Mouse (Mus musculus): ENCODE measurements around the gene Cyp2d11. TPM values are rescaled to one million over a fixed set of nuclear protein-coding genes. Genes with fewer than 3 reads are reported as not detected.

The Cyp2d11 gene
- polyA plus RNA-seq (2014; fragmentation: Illumina TruSeq; extraction: RNeasy Lipid Tissue Mini Kit (QIAGEN cat#74804); ENCODE audit: low read depth, low replicate concordance) = not detected

GRCm38 (mm10) chr15:82393922-82394321, at the start of gene Cyp2d11:
Gene Cyp2d11, minus strand, starts transcription at chr15:82394022.

GRCm38 (mm10) chr15:82433137-82433536, 39.3 kb upstream of the Cyp2d11 start, which contains the start of gene Cyp2d9:
Gene Cyp2d9, plus strand, starts transcription at chr15:82433437.

GRCm38 (mm10) chr15:82406981-82407380, 13.2 kb upstream of the Cyp2d11 start, which contains the start of gene Cyp2d10:
Gene Cyp2d10, minus strand, starts transcription at chr15:82407195.

GRCm38 (mm10) chr15:82379871-82380713, 13.7 kb downstream of the Cyp2d11 start, which contains the start of gene Cyp2d22:
Gene Cyp2d22, minus strand, starts transcription at chr15:82380260.

DNA sequence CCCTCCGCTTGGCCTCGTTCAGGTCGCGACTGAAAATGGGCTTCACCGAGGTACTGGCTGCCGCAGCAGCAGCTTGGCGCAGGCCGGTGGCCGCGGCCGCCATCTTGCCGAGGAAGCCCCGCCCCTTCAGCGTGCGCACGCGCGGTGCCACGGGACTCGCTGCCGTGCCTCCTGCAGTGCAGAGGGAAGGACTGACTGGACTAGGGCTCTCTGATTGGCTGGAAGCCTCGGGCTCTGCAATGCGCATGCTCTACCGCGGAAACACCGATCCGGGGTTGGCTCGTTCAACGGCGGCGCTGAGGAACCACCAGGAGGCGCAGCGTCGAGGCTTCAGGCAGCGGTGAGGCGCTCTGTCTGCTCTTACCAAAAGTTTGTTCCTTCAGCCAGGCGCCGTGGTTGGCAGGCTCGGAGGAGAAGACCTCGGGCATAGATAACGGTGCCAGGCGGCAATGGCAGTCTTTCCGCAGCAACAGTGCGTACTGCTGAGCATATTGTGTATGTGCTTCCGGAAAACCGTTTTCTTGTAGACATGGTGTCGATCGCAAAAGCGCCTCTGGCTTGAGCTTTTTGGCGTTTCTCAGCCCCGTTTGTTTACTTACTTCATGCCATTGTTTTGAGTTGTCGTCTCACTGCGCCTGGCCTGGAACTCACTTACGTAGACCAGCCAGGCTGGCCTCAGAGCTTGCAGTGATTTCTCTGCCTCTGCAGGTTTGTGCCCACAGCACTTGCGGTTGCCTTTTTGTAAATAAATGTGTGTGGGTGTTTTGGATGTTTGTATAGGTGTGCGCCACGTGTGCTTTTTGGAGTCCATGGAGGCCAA, 39.5 kb downstream of the Cyp2d11 start, which contains the start of gene Ndufa6:
TSS of gene Ndufa6 (minus strand) at position 197 of the 820 bp plus-strand sequence.

Other genes starting within 250 kb of the Cyp2d11 start
- 19.9 TPM for gene Srebf2, start 246.8 kb downstream of the Cyp2d11 start, polyA plus RNA-seq (2014; fragmentation: Illumina TruSeq; extraction: RNeasy Lipid Tissue Mini Kit (QIAGEN cat#74804); ENCODE audit: low read depth, low replicate concordance)
- not detected for gene Shisa8, start 181.2 kb downstream of the Cyp2d11 start, polyA plus RNA-seq (2014; fragmentation: Illumina TruSeq; extraction: RNeasy Lipid Tissue Mini Kit (QIAGEN cat#74804); ENCODE audit: low read depth, low replicate concordance)
- 3.3 TPM for gene Tnfrsf13c, start 169.7 kb downstream of the Cyp2d11 start, polyA plus RNA-seq (2014; fragmentation: Illumina TruSeq; extraction: RNeasy Lipid Tissue Mini Kit (QIAGEN cat#74804); ENCODE audit: low read depth, low replicate concordance)
- gene Cenpm, start 149.3 kb downstream of the Cyp2d11 start, polyA plus RNA-seq (2014; fragmentation: Illumina TruSeq; extraction: RNeasy Lipid Tissue Mini Kit (QIAGEN cat#74804); ENCODE audit: low read depth, low replicate concordance) = not detected
- gene 1500009C09Rik, start 141.6 kb downstream of the Cyp2d11 start, polyA plus RNA-seq (2014; fragmentation: Illumina TruSeq; extraction: RNeasy Lipid Tissue Mini Kit (QIAGEN cat#74804); ENCODE audit: low read depth, low replicate concordance) = not detected
- 1.4 TPM for gene Sept3, start 119.1 kb downstream of the Cyp2d11 start, polyA plus RNA-seq (2014; fragmentation: Illumina TruSeq; extraction: RNeasy Lipid Tissue Mini Kit (QIAGEN cat#74804); ENCODE audit: low read depth, low replicate concordance)
- gene Wbp2nl, start 95.1 kb downstream of the Cyp2d11 start, polyA plus RNA-seq (2014; fragmentation: Illumina TruSeq; extraction: RNeasy Lipid Tissue Mini Kit (QIAGEN cat#74804); ENCODE audit: low read depth, low replicate concordance) = not detected
- gene Naga, start 55.1 kb downstream of the Cyp2d11 start, polyA plus RNA-seq (2014; fragmentation: Illumina TruSeq; extraction: RNeasy Lipid Tissue Mini Kit (QIAGEN cat#74804); ENCODE audit: low read depth, low replicate concordance) = 40.5 TPM
- 0.76 TPM for gene Pheta2, start 55.1 kb downstream of the Cyp2d11 start, polyA plus RNA-seq (2014; fragmentation: Illumina TruSeq; extraction: RNeasy Lipid Tissue Mini Kit (QIAGEN cat#74804); ENCODE audit: low read depth, low replicate concordance)
- 58.1 TPM for gene Smdt1, start 55.1 kb downstream of the Cyp2d11 start, polyA plus RNA-seq (2014; fragmentation: Illumina TruSeq; extraction: RNeasy Lipid Tissue Mini Kit (QIAGEN cat#74804); ENCODE audit: low read depth, low replicate concordance)
- 482 TPM for gene Ndufa6, start 39.7 kb downstream of the Cyp2d11 start, polyA plus RNA-seq (2014; fragmentation: Illumina TruSeq; extraction: RNeasy Lipid Tissue Mini Kit (QIAGEN cat#74804); ENCODE audit: low read depth, low replicate concordance)
- 11.7 TPM for gene Cyp2d22, start 13.8 kb downstream of the Cyp2d11 start, polyA plus RNA-seq (2014; fragmentation: Illumina TruSeq; extraction: RNeasy Lipid Tissue Mini Kit (QIAGEN cat#74804); ENCODE audit: low read depth, low replicate concordance)
- gene Cyp2d10, start 13.2 kb upstream of the Cyp2d11 start, polyA plus RNA-seq (2014; fragmentation: Illumina TruSeq; extraction: RNeasy Lipid Tissue Mini Kit (QIAGEN cat#74804); ENCODE audit: low read depth, low replicate concordance) = 9.0 TPM
- 11.7 TPM for gene Cyp2d9, start 39.4 kb upstream of the Cyp2d11 start, polyA plus RNA-seq (2014; fragmentation: Illumina TruSeq; extraction: RNeasy Lipid Tissue Mini Kit (QIAGEN cat#74804); ENCODE audit: low read depth, low replicate concordance)
- 40.2 TPM for gene Cyp2d12, start 161.1 kb upstream of the Cyp2d11 start, polyA plus RNA-seq (2014; fragmentation: Illumina TruSeq; extraction: RNeasy Lipid Tissue Mini Kit (QIAGEN cat#74804); ENCODE audit: low read depth, low replicate concordance)
- 133 TPM for gene Cyp2d34, start 226.9 kb upstream of the Cyp2d11 start, polyA plus RNA-seq (2014; fragmentation: Illumina TruSeq; extraction: RNeasy Lipid Tissue Mini Kit (QIAGEN cat#74804); ENCODE audit: low read depth, low replicate concordance)

All from sigmoid colon, adult 10 weeks (tissue).